8 mouse cellular contexts compared by ENCODE assay signal in genomic region chrX:12127106-12127670, GRCm38 (mm10). TPM values are rescaled to one million over a fixed set of nuclear protein-coding genes. Genes with fewer than 3 reads are reported as not detected.
DNase-seq lines count a peak whose midpoint lies in the region; ATAC-seq and TF ChIP-seq lines count a peak whose summit lies in the region.

No protein-coding gene starts in this region.

- peak overlapping the region; percentile 65 for H3K9ac ChIP-seq in intestine, embryonic 14.5 days (ENCODE audit: low read length)
- H3K9ac ChIP-seq in neural tube, embryonic 13.5 days, result peak overlapping the region; percentile 90

- peaks cover 57% of the 10 kb centered on the region for H3K27me3 ChIP-seq in intestine, embryonic 14.5 days (replicated peaks; ENCODE audit: control insufficient read depth, insufficient read depth, low read length)
- peaks cover 89% of the 10 kb centered on the region for H3K27me3 ChIP-seq in neural tube, embryonic 13.5 days

- H3K36me3 ChIP-seq in intestine, embryonic 14.5 days (ENCODE audit: control insufficient read depth, insufficient read depth, low read length), result no peaks in the 10 kb centered on the region
- no peaks in the 10 kb centered on the region for H3K36me3 ChIP-seq in neural tube, embryonic 13.5 days

- 2% methylated on average over 24 of the region's 24 CpGs for WGBS in intestine, embryonic 14.5 days
- WGBS in neural tube, embryonic 13.5 days, result 3% methylated on average over 24 of the region's 24 CpGs

- H3K4me2 ChIP-seq in intestine, embryonic 14.5 days (ENCODE audit: low read length), result peak overlapping the region; percentile 58
- H3K4me2 ChIP-seq in neural tube, embryonic 13.5 days, result peak overlapping the region; percentile 62

- peak overlapping the region; percentile 58; the same call in 1 of the 2 replicates for H3K4me3 ChIP-seq in layer of hippocampus, adult 2 months
- H3K4me3 ChIP-seq in intestine, embryonic 14.5 days (ENCODE audit: low read depth, low read length), result peak overlapping the region; percentile 49
- H3K4me3 ChIP-seq in neural tube, embryonic 13.5 days, result peak overlapping the region; percentile 54

- no peak for TF ChIP-seq CTCF in layer of hippocampus, adult 2 months (conservative IDR thresholded peaks at IDR 0.05)

- no peaks in the 10 kb centered on the region for H3K9me3 ChIP-seq in intestine, embryonic 14.5 days (ENCODE audit: control insufficient read depth, low read length)
- H3K9me3 ChIP-seq in neural tube, embryonic 13.5 days, result no peaks in the 10 kb centered on the region

- no peak for DNase-seq in layer of hippocampus, adult 2 months (ENCODE audit: low spot score in 2 of 2)
- no peak for DNase-seq in layer of hippocampus, adult 9-10 months (ENCODE audit: low spot score)
- peak; percentile 74 for DNase-seq in embryo, embryonic 11 days
- DNase-seq in intestine, embryonic 14.5 days (ENCODE audit: low spot score), result no peak
- no peak for DNase-seq in spleen, postnatal 4 days (ENCODE audit: low spot score in 2 of 2)
- no peak for DNase-seq in right cerebral cortex, postnatal 4 days

- H3K4me1 ChIP-seq in intestine, embryonic 14.5 days (replicated peaks; ENCODE audit: control insufficient read depth, insufficient read depth, low read length), result peaks cover 28% of the 10 kb centered on the region; the same call in 1 of the 2 replicates
- peaks cover 79% of the 10 kb centered on the region for H3K4me1 ChIP-seq in neural tube, embryonic 13.5 days (replicated peaks)

- ATAC-seq in intestine, embryonic 14.5 days (replicated peaks; ENCODE audit: low FRiP score, low TSS enrichment, low read depth), result no peak
- ATAC-seq in neural tube, embryonic 13.5 days (ENCODE audit: low read depth), result peak; percentile 17; the same call in 1 of the 2 replicates
- no peak for ATAC-seq in granulocyte monocyte progenitor cell, adult 5-6 weeks (replicated peaks; ENCODE audit: poor library complexity, severe bottlenecking)

- no peak overlapping the region for H3K27ac ChIP-seq in layer of hippocampus, adult 2 months
- peak overlapping the region; percentile 87; the same call in 1 of the 2 replicates for H3K27ac ChIP-seq in intestine, embryonic 14.5 days (ENCODE audit: low read depth)
- H3K27ac ChIP-seq in neural tube, embryonic 13.5 days (replicated peaks), result peak overlapping the region; percentile 97

RNA-seq across cellular contexts. Expression of gene Bcor, which starts 33.0 kb away (rescaled TPM):
- 10 to 100 TPM; 16.7 to 21.3 TPM for total RNA-seq in layer of hippocampus, adult 2 months (2021)
- polyA plus RNA-seq in intestine, embryonic 14.5 days (2014; fragmentation: Nextera tagmentation; extraction: Ambion mirVana), result 19.8 and 20.3 TPM in 2 replicates
- polyA plus RNA-seq in neural tube, embryonic 13.5 days (2015; fragmentation: Nextera tagmentation; extraction: Ambion mirVana), result 17.9 and 18.4 TPM in 2 replicates
- 36.0 and 55.0 TPM in 2 replicates for total RNA-seq in granulocyte monocyte progenitor cell, adult 5-6 weeks (2014; fragmentation: Nextera tagmentation)
- 30.6 and 32.7 TPM in 2 replicates for total RNA-seq in granulocyte monocyte progenitor cell, adult 5-6 weeks (2017)
